Mouse (Mus musculus): Measurements from ENCODE around the gene Brd1.
"Not testable (repeated sequence)": the region's sequence is repeated elsewhere in the genome, so short reads cannot be mapped to it uniquely, and the experiment has no call there.

The Brd1 gene

DNA sequence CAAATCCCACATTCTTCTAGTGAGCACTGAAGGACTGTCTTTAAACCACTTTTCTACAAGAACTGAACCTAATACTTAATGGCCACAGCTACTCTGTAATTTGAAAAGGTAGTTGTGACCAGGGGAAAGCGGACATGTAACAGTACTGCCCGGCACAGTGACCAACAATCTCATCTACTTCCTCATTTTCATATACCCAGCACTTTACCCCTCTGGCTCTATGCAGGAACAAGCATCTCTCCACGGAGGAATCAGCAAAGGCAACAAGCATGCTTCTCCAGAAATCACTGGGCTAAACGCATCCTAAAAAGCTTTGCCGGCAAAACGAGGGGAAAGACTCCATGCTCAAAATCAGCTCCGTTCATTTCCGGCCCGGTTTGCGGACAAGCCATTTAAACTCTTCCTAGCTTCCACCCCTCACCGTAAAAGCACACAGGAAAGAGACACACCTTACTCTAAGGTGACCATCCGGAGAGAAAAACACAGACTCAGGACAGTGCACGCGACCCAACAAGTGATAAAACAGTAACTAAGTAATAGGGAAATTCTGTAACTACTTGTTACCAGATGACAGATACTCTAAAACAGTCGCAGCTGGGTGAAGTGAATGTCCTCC, 1.5 kb downstream of the Brd1 start:
- ATAC-seq (ENCODE audit: insufficient number of reproducible peaks, low FRiP score, low TSS enrichment), result no peak

DNA sequence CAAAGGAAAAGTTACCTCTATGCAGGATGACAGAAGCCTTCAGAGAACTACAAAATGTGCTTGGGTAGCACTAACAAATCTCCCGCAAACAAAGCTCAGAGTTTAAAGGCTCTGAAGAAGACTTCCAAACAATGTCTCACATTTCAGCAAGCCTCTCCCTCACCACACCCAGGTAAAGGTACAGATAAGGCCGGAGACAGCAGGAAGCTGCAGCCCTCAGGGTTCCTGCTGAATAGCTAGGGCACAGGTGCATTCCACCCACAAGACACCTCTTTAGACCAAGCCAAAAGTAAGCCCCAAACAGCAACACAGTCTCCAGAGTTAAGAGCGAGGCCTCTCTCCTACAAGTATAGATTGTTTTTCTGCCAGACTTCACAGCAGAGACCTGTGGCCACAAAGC, 3.3 kb downstream of the Brd1 start:
- no peak for ATAC-seq (ENCODE audit: insufficient number of reproducible peaks, low FRiP score, low TSS enrichment)

DNA sequence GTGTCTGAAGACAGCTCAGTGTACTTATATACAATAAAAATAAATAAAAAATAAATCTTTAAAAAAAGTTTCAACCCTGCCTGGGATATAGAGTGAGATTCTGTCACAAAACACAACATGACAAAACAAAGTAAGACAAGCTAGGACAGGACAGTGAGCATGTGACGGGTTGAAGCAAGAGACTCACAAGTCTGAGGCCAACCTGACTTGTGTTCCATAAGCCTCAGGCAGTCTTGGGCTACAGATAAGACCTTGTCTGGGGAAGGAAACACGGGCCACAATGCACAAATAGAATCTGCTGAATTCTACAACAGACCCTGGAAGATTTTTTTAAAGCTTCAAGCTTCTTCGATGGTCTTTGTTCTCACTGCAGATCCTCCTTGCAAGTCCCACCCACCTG, 6.8 kb downstream of the Brd1 start:
- no peak for ATAC-seq (ENCODE audit: insufficient number of reproducible peaks, low FRiP score, low TSS enrichment)

DNA sequence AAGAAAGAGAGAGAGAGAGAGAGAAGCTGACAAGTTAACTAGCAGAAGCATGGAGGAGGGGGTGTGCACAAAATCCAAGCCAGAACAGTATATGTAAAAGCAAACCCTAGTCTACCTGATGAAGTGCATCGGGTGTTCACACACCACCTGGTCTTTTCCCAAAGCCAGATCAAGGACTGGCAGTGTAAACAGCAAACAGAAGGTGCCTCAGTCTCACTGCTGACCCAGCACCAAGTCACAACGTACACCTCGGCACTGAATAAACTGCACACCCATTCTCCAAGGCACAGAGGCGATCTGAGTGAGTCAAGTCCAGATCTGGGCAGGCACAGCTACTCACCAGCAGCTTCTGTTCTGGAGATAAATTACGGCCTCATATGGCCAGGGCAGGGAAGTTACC, 9.0 kb downstream of the Brd1 start:
- 0 out of 2 replicates have a peak, but pooled peaks have one; percentile 31 for ATAC-seq (ENCODE audit: insufficient number of reproducible peaks, low FRiP score, low TSS enrichment)

DNA sequence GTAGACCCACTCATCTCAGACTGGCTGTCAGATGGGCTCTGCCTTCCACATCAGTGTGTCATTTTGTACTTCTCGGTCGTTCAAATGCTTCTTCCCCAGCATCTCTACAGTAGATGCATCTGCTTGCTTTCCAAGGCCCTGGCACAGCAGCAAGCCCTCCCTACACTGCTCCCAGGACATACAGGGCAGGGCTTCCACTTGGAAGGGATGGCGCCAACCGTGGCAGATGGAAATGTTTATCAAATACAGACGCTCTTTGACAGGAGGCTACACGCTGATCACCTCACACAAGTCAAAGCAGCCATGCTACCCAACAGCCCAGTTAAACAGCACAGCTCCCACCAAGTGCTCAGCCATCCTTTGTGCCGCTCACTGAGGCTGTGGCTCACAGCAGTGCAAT, 9.7 kb downstream of the Brd1 start:
- peak; percentile 87 for ATAC-seq (ENCODE audit: insufficient number of reproducible peaks, low FRiP score, low TSS enrichment)

DNA sequence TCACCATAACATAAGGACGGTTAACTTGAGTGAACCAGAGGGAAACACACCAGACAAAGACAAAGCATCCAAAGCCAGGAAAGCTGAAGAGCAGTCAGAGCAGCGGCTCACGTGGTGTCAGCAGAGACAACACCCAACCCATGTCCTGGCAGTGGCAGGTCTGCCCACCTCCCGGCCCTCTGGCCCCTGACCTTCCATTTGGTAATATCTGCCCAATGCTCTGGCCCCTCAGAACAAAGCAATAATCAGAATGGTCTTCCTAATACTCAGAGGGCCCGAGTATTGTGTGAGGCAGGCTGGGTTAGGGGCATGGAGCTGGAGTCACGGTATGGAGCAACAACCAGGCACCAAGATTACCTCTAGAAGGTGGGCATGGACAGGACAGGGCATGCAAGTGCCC, 10.8 kb downstream of the Brd1 start:
- ATAC-seq (ENCODE audit: insufficient number of reproducible peaks, low FRiP score, low TSS enrichment), result no peak

DNA sequence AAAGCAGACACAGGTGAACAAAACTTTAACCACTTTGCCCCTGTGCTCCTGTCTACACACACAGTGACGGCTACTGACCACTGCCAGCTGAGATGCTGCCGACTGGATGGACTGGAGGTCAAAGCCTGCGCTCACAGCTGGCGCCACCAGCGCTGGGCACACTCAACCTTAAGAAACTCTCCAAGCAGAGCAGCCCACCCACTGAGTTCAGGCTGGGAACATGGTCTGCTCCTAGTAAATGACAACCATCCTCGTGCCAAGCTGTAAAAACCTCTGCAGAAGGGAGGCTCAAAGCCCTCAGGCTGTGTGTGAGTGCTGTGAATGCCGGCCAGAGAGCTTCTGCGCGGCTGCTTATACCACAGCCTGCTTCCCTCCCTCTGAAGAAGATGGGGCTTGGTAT, 16.8 kb downstream of the Brd1 start:
- ATAC-seq (ENCODE audit: insufficient number of reproducible peaks, low FRiP score, low TSS enrichment), result no peak

DNA sequence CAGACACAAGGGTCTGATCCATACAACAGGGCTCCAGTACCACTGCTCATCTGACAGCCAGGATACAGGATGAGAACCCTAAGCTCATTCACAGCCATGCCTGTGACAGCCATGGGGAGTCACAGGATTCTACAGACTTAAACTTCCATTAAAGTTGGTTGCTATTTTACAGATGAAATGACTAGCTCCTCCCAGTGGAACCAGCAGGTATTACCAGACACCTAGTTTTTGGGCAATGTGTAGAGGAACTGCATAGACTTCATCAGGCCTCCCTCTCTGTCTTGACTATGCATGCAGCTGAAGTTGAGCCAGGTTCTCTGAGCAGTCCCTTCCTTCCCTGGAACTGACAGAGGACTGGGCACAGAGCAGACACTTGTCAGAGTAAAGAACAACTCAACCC, 17.7 kb downstream of the Brd1 start:
- no peak for ATAC-seq (ENCODE audit: insufficient number of reproducible peaks, low FRiP score, low TSS enrichment)

DNA sequence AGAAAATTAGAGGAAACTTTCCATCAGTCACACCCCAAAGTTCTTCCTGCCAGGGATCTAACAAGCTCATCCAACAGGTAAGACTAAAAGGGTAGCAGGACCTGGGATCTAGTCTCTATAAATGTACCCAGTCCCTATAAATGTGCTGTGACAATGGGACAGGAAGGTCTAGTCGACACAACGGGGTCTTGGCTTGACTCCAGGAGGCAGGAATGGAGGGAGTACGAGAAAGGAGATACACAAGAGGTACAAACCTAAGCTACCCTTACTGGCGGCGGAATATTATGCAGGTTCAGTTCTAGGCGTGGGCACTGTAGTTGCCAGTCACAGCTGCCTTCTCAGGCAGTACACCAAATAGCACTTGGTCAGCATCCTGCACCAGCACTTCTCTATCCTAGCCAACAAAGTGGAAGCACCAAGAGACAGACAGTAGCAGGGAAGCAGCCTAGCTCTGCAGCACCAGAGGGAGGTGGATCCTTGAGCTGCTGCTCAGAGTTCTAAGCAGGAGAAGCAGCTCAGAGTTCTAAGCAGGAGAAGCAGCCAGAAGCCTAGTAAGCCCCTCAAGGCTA, 19.9 kb downstream of the Brd1 start:
- ATAC-seq (ENCODE audit: insufficient number of reproducible peaks, low FRiP score, low TSS enrichment), result no peak

DNA sequence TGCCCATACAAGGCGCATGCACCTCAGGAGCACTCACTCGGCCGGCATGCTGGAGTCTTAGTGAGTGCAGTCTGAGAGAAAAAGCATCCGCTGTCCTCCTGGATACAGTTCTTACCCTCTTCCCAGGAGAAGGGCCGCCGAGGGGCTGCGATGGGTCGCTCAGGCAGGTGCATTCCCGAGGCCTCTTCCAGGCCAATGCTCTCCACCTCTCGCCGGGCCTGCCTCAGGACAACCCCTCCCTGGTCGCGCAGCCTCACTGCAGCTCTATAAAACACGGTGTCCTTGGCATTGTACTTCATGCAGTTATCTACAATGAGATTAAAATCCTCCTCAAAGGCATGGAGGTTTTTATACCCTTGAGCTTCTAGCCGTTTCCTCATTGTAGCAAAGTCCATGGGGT, 21.5 kb downstream of the Brd1 start:
- ATAC-seq (ENCODE audit: insufficient number of reproducible peaks, low FRiP score, low TSS enrichment), result no peak

DNA sequence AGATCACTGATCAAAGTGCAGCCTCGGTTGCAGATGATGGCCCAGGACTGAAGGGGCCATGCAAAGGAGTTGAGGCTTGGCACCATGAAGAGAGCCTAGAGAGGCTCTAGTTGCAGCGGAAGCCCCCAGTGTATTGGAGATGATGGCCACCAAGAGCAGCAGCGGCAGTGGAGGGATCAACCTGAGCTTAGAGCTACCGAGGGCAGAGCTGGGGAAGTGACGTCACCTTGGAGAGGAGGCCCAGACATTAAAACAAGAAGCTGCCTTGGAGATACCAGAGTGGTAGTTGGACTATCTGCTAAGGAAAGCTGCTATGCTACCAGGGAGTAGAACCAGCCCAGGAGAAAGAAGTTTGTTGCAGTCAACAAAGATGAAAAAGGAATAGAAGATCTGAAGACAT, 24.2 kb downstream of the Brd1 start:
- no peak for ATAC-seq (ENCODE audit: insufficient number of reproducible peaks, low FRiP score, low TSS enrichment)

DNA sequence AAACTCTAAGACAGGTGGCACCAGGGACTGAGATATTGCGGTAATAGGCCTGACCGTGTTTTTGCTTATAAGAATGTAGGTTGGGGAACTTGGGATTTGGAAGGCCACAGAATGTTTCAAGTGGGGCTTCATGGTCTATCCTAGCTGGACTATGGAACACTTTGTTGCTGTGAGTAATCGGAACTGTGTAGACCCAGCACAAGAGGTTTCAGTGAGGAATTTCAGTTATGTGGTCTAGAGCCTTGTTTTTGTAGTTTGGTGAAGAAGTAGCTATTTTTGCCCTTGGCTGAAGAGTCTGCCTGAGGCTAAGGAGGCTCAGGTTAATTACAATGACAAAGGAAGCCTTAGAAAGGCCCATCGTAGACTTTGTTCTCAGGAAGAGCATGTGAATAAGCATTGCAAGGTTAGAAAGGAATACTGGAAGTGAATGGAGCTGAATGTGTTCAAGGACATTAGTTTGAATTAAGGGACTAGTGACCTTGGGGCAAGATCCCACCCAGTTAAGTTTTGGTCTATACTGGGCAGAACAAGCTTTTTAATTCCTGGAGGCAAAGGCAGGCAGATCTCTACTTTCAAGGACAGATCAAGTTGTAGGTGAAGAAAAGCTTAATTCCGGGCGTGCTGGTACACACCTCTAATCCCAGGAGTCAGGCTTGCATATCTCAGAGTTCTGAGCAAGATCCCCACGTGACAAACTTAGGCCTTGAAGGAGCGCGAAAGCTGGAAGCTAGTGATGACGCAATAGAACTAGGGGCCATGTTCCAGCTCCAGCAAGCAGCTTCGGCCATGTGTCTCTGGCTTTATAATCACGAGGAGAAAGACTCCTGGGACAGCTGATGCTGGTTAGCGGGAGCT, 25.1 kb downstream of the Brd1 start:
- no peak for ATAC-seq (ENCODE audit: insufficient number of reproducible peaks, low FRiP score, low TSS enrichment)

DNA sequence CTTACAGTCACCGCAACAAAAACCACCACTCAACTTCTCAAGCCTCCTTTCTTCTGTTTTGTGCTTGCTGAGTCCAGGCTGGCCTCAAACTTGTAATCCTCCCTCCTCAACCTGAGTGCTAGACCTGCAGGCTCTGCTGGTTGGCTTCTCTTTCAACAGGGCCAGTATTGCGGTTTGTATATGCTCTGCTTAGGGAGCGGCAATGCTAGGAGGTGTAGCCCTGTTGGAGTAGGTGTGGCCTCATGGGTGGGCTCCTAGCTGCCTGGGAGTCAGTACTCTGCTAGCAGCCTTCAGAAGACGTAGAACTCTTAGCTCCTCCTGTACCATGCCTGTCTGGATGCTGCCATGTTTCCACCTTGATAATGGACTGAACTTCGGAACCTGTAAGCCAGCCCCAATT, 25.8 kb downstream of the Brd1 start:
- no peak for ATAC-seq (ENCODE audit: insufficient number of reproducible peaks, low FRiP score, low TSS enrichment)

DNA sequence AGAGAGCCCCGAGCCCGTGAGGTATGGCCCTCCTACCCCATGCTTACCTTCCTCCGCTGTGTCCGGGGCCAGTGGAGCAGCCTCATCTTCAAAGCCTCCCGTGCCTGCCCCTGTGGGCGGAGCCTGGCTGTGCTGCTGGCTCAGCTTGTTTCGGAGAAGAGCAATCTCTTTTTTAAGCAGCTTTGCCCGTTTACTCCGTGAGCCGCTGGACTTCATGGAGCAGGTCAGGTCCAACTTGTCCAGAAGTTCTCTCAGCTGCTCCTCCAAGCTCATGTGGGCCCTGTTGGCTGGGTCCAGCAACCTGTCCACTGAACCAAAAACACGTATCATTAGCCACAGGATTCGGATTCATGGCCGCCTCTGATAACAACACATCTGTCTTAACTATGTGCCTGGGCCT, 27.0 kb downstream of the Brd1 start:
- not testable (repeated sequence) for ATAC-seq (ENCODE audit: insufficient number of reproducible peaks, low FRiP score, low TSS enrichment)

DNA sequence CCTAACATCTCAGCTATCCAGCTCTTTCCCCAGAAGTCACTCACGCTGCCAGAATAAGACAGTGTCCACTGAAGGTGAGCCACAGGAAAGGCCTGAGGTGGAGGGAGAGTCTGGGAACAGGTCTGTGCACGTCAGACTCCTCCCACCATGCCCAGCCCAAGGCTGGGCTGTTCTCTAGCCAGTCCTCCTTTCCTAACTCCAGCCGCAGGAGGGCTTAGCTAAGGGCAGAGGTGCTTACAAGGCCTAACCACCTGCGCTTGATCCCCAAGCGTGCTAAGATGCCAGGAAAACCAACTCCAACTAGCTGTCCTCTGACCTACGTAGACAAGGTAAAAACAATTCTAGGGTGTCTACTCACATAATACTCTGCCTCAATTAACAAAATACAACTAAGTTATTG, 27.7 kb downstream of the Brd1 start:
- no peak for ATAC-seq (ENCODE audit: insufficient number of reproducible peaks, low FRiP score, low TSS enrichment)

DNA sequence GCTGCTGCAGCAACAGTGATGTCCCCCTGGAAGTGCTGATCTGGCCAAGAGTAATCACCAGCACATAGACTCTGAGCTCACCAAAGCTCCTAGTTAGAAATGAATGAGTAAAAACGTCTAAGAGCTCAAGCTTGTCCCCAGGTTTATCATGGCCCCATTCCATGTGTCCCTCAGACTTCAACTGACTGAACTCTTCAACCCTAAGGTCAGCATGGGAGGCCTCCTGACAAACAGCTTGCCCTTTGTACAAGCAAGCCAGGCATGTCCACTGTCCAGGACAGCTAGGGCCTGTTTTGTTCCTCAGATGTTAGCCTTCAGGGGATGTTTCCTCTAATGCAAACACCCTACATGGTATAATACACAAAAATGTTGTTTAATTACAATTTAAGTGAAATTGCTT, 29.7 kb downstream of the Brd1 start:
- ATAC-seq (ENCODE audit: insufficient number of reproducible peaks, low FRiP score, low TSS enrichment), result no peak

DNA sequence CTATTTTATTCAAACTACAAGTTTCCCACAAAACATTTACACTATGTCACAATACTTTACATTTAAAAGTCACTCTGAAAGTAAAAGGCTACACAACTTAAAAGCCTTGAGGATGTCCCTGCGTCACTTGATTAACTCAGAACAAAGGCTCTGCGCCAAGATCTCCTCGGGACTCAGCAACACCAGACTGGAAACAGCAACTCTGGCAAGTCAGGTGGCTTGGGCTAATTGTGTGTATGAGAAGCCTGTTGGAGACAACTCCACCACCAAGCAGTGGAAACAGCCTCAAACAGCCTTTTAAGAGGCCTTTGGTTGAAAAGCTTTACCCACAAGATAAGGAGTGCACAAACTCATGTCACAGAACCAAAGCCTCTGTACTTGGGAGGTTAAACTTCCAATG, 31.5 kb downstream of the Brd1 start:
- ATAC-seq (ENCODE audit: insufficient number of reproducible peaks, low FRiP score, low TSS enrichment), result no peak

DNA sequence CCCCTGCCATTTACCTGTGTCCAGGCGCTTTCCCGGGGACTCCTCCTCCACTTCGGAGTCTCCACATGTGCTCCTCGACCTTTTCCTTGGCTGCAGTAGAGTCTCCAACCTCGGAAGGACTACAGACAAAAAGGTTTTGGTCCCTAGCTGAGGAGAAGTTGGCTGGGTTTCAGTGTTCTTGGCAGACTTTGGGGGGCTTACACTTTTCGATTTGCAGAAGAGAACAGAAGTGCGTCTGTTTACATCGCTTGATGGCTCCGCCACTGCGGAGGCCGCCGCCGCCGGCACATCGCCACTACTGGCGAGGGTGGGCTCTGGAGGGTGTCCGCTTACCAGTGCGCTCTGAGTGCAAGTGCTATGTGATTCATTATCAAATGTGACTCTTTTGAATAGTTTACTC, 33.3 kb downstream of the Brd1 start:
- ATAC-seq (ENCODE audit: insufficient number of reproducible peaks, low FRiP score, low TSS enrichment), result no peak

DNA sequence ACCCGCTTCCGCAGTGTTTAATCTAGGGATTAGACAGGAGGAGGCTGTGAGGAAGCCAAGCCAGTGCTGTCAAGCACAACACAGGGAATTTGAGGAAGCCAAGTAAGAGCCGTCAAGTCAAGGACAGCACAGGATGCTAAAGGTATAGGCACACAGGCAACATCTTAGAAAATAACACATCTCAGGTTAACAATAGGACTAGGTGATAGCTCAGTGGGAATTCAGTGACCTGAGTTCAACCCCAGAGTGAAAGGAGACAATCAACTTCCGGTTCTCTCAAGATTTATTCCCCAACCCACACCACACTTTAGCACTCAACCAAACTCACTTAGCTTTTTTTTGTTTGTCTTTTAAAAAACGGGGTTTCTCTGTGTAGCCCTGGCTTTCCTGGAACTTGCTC, 34.5 kb downstream of the Brd1 start:
- ATAC-seq (ENCODE audit: insufficient number of reproducible peaks, low FRiP score, low TSS enrichment), result no peak

DNA sequence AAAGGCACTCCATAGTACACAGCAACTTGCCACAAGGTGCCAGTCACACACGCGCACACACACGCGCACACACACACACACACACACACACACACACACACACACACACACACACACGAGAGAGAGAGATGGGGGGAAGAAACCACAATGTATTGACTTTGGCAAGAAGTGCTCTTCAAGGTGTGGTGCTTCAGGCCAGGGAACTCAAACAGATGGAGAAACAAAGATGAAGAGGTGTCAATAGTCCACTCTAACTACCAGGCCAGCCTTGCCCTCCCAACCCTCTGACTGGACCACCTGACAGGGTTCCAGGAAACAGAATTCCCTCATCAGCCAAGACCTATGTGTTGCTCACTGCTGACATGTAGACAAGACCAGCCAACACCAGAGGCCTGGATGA, 36.4 kb downstream of the Brd1 start:
- no peak for ATAC-seq (ENCODE audit: insufficient number of reproducible peaks, low FRiP score, low TSS enrichment)

DNA sequence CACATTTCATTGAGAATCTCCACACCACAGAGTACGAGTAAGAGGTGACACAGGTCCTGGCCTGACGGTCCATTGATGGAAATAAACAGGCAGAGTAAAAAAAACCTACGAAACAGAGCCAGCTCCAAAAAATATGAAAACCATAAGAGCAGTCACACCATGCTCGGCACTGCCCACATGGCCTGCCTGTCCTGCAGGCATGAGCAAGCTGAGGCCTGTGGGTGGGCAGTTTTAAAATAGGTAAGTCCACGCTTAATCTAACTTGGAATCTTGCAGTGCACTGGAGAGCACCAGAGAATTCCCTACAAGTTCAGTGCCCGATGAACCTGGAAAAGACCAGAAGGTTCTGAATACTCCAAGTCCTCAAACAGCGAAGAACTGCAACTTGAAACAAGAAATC, 38.0 kb downstream of the Brd1 start:
- no peak for ATAC-seq (ENCODE audit: insufficient number of reproducible peaks, low FRiP score, low TSS enrichment)

DNA sequence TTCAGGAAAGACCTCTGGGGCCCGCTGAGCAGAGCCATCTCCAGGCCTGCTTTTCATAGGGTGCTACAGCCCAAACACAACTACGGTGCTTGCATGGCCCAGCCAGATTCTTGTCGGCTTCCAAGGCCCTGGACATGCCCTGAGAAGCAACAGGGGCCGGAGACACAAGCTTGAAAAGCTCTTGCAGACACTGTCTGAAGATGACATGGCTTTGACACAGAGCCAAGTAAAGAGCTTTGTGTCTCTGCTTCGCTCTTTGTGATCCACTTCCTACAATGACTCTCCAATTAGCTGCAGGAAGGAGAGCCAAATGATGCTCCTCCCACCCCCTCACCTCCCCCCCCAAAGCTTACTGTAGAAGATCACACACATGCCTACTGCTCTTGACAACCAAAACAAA, 40.0 kb downstream of the Brd1 start:
- ATAC-seq (ENCODE audit: insufficient number of reproducible peaks, low FRiP score, low TSS enrichment), result no peak
